Comparison of ENCODE assay signal across 12 mouse cellular contexts in genomic region chr7:5125078-5125477, GRCm38 (mm10). TPM values are rescaled to one million over a fixed set of nuclear protein-coding genes. Genes with fewer than 3 reads are reported as not detected.
A peak's percentile ranks its signal among the peaks of the same experiment; 100 is the strongest.
DNase-seq lines count a peak whose midpoint lies in the region; ATAC-seq and TF ChIP-seq lines count a peak whose summit lies in the region.
"Had no signal": no experiment of that assay in that cellular context is flagged by ENCODE, and none has a peak within 500 bp of the region (broad histone marks: within the 10 kb centered on the region; RNA-seq: fewer than 3 reads in every experiment).

No protein-coding gene starts in this region.

- no peak overlapping the region for H3K9ac ChIP-seq in lung, embryonic 16.5 days (ENCODE audit: low read length)
- H3K9ac ChIP-seq in heart, embryonic 16.5 days (ENCODE audit: low read length): no peak overlapping the region
- no peak overlapping the region for H3K9ac ChIP-seq in liver, postnatal 0 days (replicated peaks)

- no peak for TF ChIP-seq CTCF in liver, postnatal 0 days (IDR thresholded peaks at IDR 0.05; ENCODE audit: low read depth)

- H3K4me3 ChIP-seq in heart, embryonic 10.5 days: no peak overlapping the region
- H3K4me3 ChIP-seq in lung, embryonic 16.5 days (ENCODE audit: low read length): no peak overlapping the region
- no peak overlapping the region for H3K4me3 ChIP-seq in heart, embryonic 16.5 days (ENCODE audit: low read length)
- H3K4me3 ChIP-seq in liver, postnatal 0 days (ENCODE audit: low read depth, low read length): no peak overlapping the region

- no peaks in the 10 kb centered on the region for H3K27me3 ChIP-seq in heart, embryonic 10.5 days (ENCODE audit: insufficient read depth, poor library complexity, severe bottlenecking)
- H3K27me3 ChIP-seq in lung, embryonic 16.5 days (ENCODE audit: control insufficient read depth, insufficient read depth, low read depth, low read length): no peaks in the 10 kb centered on the region
- no peaks in the 10 kb centered on the region for H3K27me3 ChIP-seq in heart, embryonic 16.5 days (ENCODE audit: control insufficient read depth, insufficient read depth, low read length)
- H3K27me3 ChIP-seq in liver, postnatal 0 days (ENCODE audit: insufficient read depth, low read length): no peaks in the 10 kb centered on the region

- DNase-seq in heart, adult 11 months: peak; percentile 88
- no peak for DNase-seq in heart, embryonic 10.5 days (ENCODE audit: low spot score)
- DNase-seq in lung, postnatal 36 days: no peak
- DNase-seq in liver, postnatal 0 days: no peak
- DNase-seq in spleen, adult 18-20 months: no peak
- DNase-seq in kidney, postnatal 10 days: no peak

- no peak for TF ChIP-seq EP300 in liver, postnatal 0 days (IDR thresholded peaks at IDR 0.05; ENCODE audit: low read depth)

- ATAC-seq in lung, embryonic 16.5 days (ENCODE audit: low read depth): no peak
- ATAC-seq in heart, embryonic 16.5 days (replicated peaks; ENCODE audit: extremely low read depth, insufficient read depth, low FRiP score): 0 out of 2 replicates have a peak, but pooled peaks have one; percentile 23
- ATAC-seq in liver, postnatal 0 days: no peak

- peaks cover 3% of the 10 kb centered on the region; the same call in 1 of the 2 replicates for H3K4me1 ChIP-seq in heart, embryonic 10.5 days
- 0 out of 2 replicates have a peak, but pooled peaks cover 2% of the 10 kb centered on the region for H3K4me1 ChIP-seq in lung, embryonic 16.5 days (replicated peaks; ENCODE audit: control insufficient read depth, insufficient read depth, low read length)
- H3K4me1 ChIP-seq in heart, embryonic 16.5 days (ENCODE audit: control insufficient read depth, insufficient read depth, low read length): peaks cover 4% of the 10 kb centered on the region; the same call in 1 of the 2 replicates
- H3K4me1 ChIP-seq in liver, postnatal 0 days (ENCODE audit: insufficient read depth): peaks cover 6% of the 10 kb centered on the region; the same call in 1 of the 2 replicates
- H3K4me1 ChIP-seq: embryonic facial prominence, embryonic 10.5 days had no signal

- no peaks in the 10 kb centered on the region for H3K9me3 ChIP-seq in heart, embryonic 10.5 days
- no peaks in the 10 kb centered on the region for H3K9me3 ChIP-seq in lung, embryonic 16.5 days (ENCODE audit: control insufficient read depth, low read length)
- H3K9me3 ChIP-seq in heart, embryonic 16.5 days (replicated peaks; ENCODE audit: control insufficient read depth, low read length): no peaks in the 10 kb centered on the region
- no peaks in the 10 kb centered on the region for H3K9me3 ChIP-seq in liver, postnatal 0 days (ENCODE audit: low read length)
- H3K9me3 ChIP-seq: embryonic facial prominence, embryonic 10.5 days had no signal

- H3K27ac ChIP-seq in heart, embryonic 10.5 days: no peak overlapping the region
- H3K27ac ChIP-seq in lung, embryonic 16.5 days (ENCODE audit: low read length): no peak overlapping the region
- no peak overlapping the region for H3K27ac ChIP-seq in heart, embryonic 16.5 days (ENCODE audit: low read length)
- no peak overlapping the region for H3K27ac ChIP-seq in liver, postnatal 0 days (ENCODE audit: low read depth)
- H3K27ac ChIP-seq: embryonic facial prominence, embryonic 10.5 days had no signal

- WGBS in heart, embryonic 10.5 days: 78% methylated on average over 8 of the region's 8 CpGs
- 84% methylated on average over 8 of the region's 8 CpGs for WGBS in lung, embryonic 16.5 days
- WGBS in heart, embryonic 16.5 days: 68% methylated on average over 8 of the region's 8 CpGs
- WGBS in liver, postnatal 0 days (ENCODE audit: insufficient replicate concordance): 76% methylated on average over 8 of the region's 8 CpGs

- H3K36me3 ChIP-seq in heart, embryonic 10.5 days: no peaks in the 10 kb centered on the region
- no peaks in the 10 kb centered on the region for H3K36me3 ChIP-seq in lung, embryonic 16.5 days (ENCODE audit: control insufficient read depth, insufficient read depth, low read length)
- no peaks in the 10 kb centered on the region for H3K36me3 ChIP-seq in heart, embryonic 16.5 days (ENCODE audit: control insufficient read depth, insufficient read depth)
- H3K36me3 ChIP-seq in liver, postnatal 0 days (replicated peaks; ENCODE audit: insufficient read depth, low read length): no peaks in the 10 kb centered on the region
- H3K36me3 ChIP-seq: embryonic facial prominence, embryonic 10.5 days had no signal

- H3K4me2 ChIP-seq in lung, embryonic 16.5 days (ENCODE audit: low read depth, low read length): 0 out of 2 replicates have a peak overlapping the region, but pooled peaks have one; percentile 68
- H3K4me2 ChIP-seq in heart, embryonic 16.5 days (ENCODE audit: low read depth, low read length): peak overlapping the region; percentile 61
- H3K4me2 ChIP-seq in liver, postnatal 0 days (ENCODE audit: low read depth, low read length): peak overlapping the region; percentile 77; the same call in 1 of the 2 replicates

RNA-seq across cellular contexts. Expression of gene Rasl2-9, which starts 0.7 kb away (rescaled TPM):
- polyA plus RNA-seq in heart, embryonic 10.5 days (2016; fragmentation: Nextera tagmentation; extraction: Ambion mirVana): 0.88 and 1.9 TPM in 2 replicates
- polyA plus RNA-seq in lung, embryonic 16.5 days (2015; fragmentation: Nextera tagmentation; extraction: Ambion mirVana): 0.43 and 0.51 TPM in 2 replicates
- polyA plus RNA-seq in heart, embryonic 16.5 days (2015; fragmentation: Nextera tagmentation; extraction: Ambion mirVana): 1.8 and 2.7 TPM in 2 replicates
- polyA plus RNA-seq in liver, postnatal 0 days (2015; fragmentation: Nextera tagmentation; extraction: Ambion mirVana): 0.42 and 0.78 TPM in 2 replicates
- polyA plus RNA-seq: neural tube, embryonic 11.5 days had no signal

RNA-seq across cellular contexts. Expression of gene Rfpl4, which starts 8.3 kb away (rescaled TPM):
- polyA plus RNA-seq in heart, embryonic 10.5 days (2016; fragmentation: Nextera tagmentation; extraction: Ambion mirVana): not detected in 2 replicates
- polyA plus RNA-seq in lung, embryonic 16.5 days (2015; fragmentation: Nextera tagmentation; extraction: Ambion mirVana): not detected in 2 replicates
- not detected in 2 replicates for polyA plus RNA-seq in heart, embryonic 16.5 days (2015; fragmentation: Nextera tagmentation; extraction: Ambion mirVana)
- polyA plus RNA-seq in liver, postnatal 0 days (2015; fragmentation: Nextera tagmentation; extraction: Ambion mirVana): not detected in 2 replicates
- polyA plus RNA-seq: embryonic facial prominence, embryonic 10.5 days; liver, adult 2 months; midbrain, embryonic 14.5 days; neural tube, embryonic 11.5 days had no signal

RNA-seq across cellular contexts. Expression of gene Vmn1r55, which starts 24.4 kb away (rescaled TPM):
- polyA plus RNA-seq in heart, embryonic 10.5 days (2016; fragmentation: Nextera tagmentation; extraction: Ambion mirVana): not detected in 2 replicates
- not detected in 2 replicates for polyA plus RNA-seq in lung, embryonic 16.5 days (2015; fragmentation: Nextera tagmentation; extraction: Ambion mirVana)
- polyA plus RNA-seq in heart, embryonic 16.5 days (2015; fragmentation: Nextera tagmentation; extraction: Ambion mirVana): 0.01 TPM in 1 of 2 replicates, not detected in the other
- polyA plus RNA-seq in liver, postnatal 0 days (2015; fragmentation: Nextera tagmentation; extraction: Ambion mirVana): not detected in 2 replicates
- polyA plus RNA-seq: embryonic facial prominence, embryonic 10.5 days; liver, adult 2 months; neural tube, embryonic 11.5 days had no signal

RNA-seq across cellular contexts. Expression of gene Epn1, which starts 45.0 kb away (rescaled TPM):
- 53.8 and 57.3 TPM in 2 replicates for polyA plus RNA-seq in heart, embryonic 10.5 days (2016; fragmentation: Nextera tagmentation; extraction: Ambion mirVana)
- 53.8 and 54.8 TPM in 2 replicates for polyA plus RNA-seq in lung, embryonic 16.5 days (2015; fragmentation: Nextera tagmentation; extraction: Ambion mirVana)
- 55.8 and 56.9 TPM in 2 replicates for polyA plus RNA-seq in heart, embryonic 16.5 days (2015; fragmentation: Nextera tagmentation; extraction: Ambion mirVana)
- 34.7 and 38.0 TPM in 2 replicates for polyA plus RNA-seq in liver, postnatal 0 days (2015; fragmentation: Nextera tagmentation; extraction: Ambion mirVana)
